Mouse (Mus musculus) forebrain, embryonic 12.5 days (tissue): ENCODE measurements around the gene Nrxn3. TPM values are rescaled to one million over a fixed set of nuclear protein-coding genes. Genes with fewer than 3 reads are reported as not detected.

Source experiments
- ATAC-seq: fragments of 200-750 bp; cut with Nextera tagmentation; 2 replicates; pipeline ENCODE4 v1.8.0; 2017; ENCODE audit warnings: moderate TSS enrichment; ENCODE audit not compliant: low FRiP score
- H3K27ac ChIP-seq: fragments of 300-500 bp; sonication (generic); 2 replicates; pipeline ENCODE4 v1.5.1; 2016; ENCODE audit warnings: mild to moderate bottlenecking
- H3K27me3 ChIP-seq: fragments of 300-500 bp; sonication (generic); 2 replicates; pipeline ENCODE4 v1.6.1; 2016; ENCODE audit warnings: mild to moderate bottlenecking
- H3K36me3 ChIP-seq: fragments of 300-500 bp; sonication (generic); replicated peaks from 2 replicates; pipeline ENCODE4 v1.6.1; 2016; ENCODE audit warnings: mild to moderate bottlenecking
- H3K4me1 ChIP-seq: fragments of 300-500 bp; sonication (generic); 2 replicates; pipeline ENCODE4 v1.6.1; 2016
- H3K4me2 ChIP-seq: fragments of 300-500 bp; sonication (generic); 2 replicates; pipeline ENCODE4 v1.6.1; 2016; ENCODE audit warnings: mild to moderate bottlenecking, moderate library complexity
- H3K4me3 ChIP-seq: fragments of 300-500 bp; sonication (generic); replicated peaks from 2 replicates; pipeline ENCODE4 v1.5.1; 2016; ENCODE audit warnings: mild to moderate bottlenecking
- H3K9ac ChIP-seq: fragments of 300-500 bp; sonication (generic); 2 replicates; pipeline ENCODE4 v1.6.1; 2016; ENCODE audit warnings: mild to moderate bottlenecking
- H3K9me3 ChIP-seq: fragments of 300-500 bp; sonication (generic); 2 replicates; pipeline ENCODE4 v1.6.1; 2016
- WGBS: fragments of 180-500 bp; shearing (Covaris S2); methylation state at CpG from one replicate; pipeline ENCODE4 v1.1.7; 2016; 5-methylcytosine and 5-hydroxymethylcytosine counted together
- polyA plus RNA-seq: library from polyadenylated mRNA; unstranded; fragments of >200 nt; fragmentation: Nextera tagmentation; extraction: Ambion mirVana; gene quantifications from 2 replicates; pipeline ENCODE4 v1.2.1, GENCODE M21; 2016

The Nrxn3 gene
- polyA plus RNA-seq, 1 experiment from 2014 or later = 62.2 TPM

DNA sequence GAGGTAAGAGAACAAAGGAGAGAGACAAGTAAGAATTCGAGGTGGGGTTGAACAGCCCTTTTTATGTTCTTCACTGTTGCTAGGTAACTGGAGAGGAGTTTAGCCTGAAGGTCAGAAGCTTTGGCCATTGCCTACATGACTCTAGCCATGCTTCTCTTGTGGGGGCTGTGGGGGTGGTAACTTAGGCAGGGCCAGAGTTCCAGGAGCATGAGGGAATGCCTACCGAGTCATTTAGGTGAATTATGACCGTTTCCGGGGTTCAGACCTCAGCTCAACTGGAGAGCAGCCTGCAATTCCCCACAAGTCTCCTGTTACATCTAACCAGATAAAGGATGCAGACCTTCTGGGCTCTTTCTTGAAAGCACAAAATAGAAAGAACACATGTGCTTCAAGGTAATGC lies 1537.6 kb downstream of the Nrxn3 start:
- no peak for ATAC-seq
- WGBS = 82% methylated on average over 4 of the region's 4 CpGs
- no peaks in the 10 kb centered on the region for H3K9me3 ChIP-seq
- no peak overlapping the region for H3K9ac ChIP-seq
- no peak overlapping the region for H3K27ac ChIP-seq
- H3K4me3 ChIP-seq = no peak overlapping the region
- no peaks in the 10 kb centered on the region for H3K36me3 ChIP-seq
- no peaks in the 10 kb centered on the region for H3K4me1 ChIP-seq
- H3K27me3 ChIP-seq = no peaks in the 10 kb centered on the region
- no peak overlapping the region for H3K4me2 ChIP-seq

DNA sequence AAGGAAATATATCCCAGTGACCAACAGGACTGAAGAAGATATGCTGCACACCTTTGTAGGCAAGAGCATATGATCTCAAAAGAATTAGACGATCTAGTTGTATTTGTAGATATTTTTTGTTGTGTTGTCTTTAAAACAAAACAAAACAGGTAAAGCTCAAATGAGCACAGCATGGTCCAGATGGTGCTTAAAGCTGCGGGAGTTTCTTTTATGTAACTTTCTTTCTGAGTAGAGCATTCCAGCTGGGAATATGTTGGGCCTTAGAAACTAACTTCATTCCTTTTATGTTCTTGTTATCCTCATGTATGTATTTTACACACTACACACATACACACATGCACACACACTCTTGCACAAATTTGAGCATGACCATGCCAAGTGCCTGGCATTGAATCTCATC lies 1545.4 kb downstream of the Nrxn3 start:
- ATAC-seq = no peak
- no peak overlapping the region for H3K4me3 ChIP-seq
- H3K4me1 ChIP-seq = no peaks in the 10 kb centered on the region
- no peak overlapping the region for H3K4me2 ChIP-seq
- WGBS = 73% methylated on average over 2 of the region's 2 CpGs
- H3K27me3 ChIP-seq = no peaks in the 10 kb centered on the region
- no peak overlapping the region for H3K27ac ChIP-seq
- H3K36me3 ChIP-seq = no peaks in the 10 kb centered on the region
- H3K9ac ChIP-seq = no peak overlapping the region
- no peaks in the 10 kb centered on the region for H3K9me3 ChIP-seq

DNA sequence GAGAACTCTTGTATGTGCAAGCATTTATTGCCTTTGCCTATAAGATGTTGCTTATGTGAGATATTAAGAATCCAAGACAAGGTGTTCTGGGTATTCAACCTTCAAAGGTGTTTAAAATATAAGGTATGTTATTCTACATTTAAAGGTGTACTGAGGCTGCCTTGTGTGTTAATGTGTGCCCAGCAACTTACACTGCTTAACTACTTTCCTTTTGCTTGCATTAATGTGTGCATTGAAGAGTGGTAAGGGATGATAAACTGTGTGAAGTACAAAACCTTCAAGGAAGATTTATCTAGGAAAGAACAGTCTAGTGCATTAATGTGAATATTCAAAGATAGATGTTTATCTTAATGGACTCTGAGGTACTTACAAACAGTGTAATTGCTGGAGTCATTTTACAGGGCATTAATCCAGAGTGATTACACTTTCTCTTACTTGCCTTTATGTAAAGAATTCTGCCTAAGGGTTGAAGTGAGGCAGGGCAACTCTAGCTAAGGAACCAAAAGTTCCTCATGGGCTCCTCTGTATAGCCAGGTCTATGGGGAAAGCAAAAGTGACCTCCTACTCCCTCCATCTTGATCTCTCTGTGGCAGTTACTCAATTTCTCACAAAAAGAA lies 1548.2 kb downstream of the Nrxn3 start:
- no peaks in the 10 kb centered on the region for H3K9me3 ChIP-seq
- H3K9ac ChIP-seq = no peak overlapping the region
- no peak overlapping the region for H3K4me2 ChIP-seq
- no peaks in the 10 kb centered on the region for H3K36me3 ChIP-seq
- H3K27me3 ChIP-seq = no peaks in the 10 kb centered on the region
- no peak overlapping the region for H3K4me3 ChIP-seq
- H3K4me1 ChIP-seq = no peaks in the 10 kb centered on the region
- no peak for ATAC-seq
- H3K27ac ChIP-seq = no peak overlapping the region

DNA sequence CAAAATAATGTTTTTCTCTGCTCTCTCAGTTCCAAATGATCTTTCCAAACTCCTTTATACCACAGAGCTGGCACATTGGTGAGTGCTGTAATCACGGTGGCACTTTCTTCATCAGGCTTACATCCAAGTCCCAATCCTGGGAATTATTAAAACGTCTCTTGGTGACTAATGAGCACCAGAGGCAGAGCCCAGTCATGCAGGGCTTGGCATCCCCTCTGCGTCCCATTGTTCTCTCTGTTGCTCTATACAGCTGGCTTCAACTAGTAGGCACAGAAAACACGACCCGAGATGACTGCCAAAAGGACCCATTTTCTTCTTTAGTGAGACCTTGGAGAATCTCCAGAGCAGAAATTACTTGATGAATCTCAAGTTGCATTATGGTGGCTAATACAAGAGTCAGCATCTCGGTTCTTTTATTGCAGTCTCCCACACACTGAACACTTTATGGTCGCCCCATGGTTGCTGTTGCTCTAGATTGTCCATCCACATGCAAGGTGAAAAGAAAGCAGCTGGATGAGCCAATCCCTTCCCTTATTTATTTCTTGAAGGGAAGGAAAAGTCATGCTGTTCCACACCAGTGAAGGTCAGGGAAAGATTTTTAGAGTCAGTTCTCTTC lies 1552.1 kb downstream of the Nrxn3 start:
- no peak overlapping the region for H3K4me2 ChIP-seq
- 66% methylated on average over 7 of the region's 7 CpGs for WGBS
- H3K4me1 ChIP-seq = no peaks in the 10 kb centered on the region
- H3K36me3 ChIP-seq = no peaks in the 10 kb centered on the region
- H3K4me3 ChIP-seq = no peak overlapping the region
- no peaks in the 10 kb centered on the region for H3K27me3 ChIP-seq
- ATAC-seq = no peak
- H3K27ac ChIP-seq = no peak overlapping the region
- H3K9ac ChIP-seq = no peak overlapping the region
- H3K9me3 ChIP-seq = no peaks in the 10 kb centered on the region

DNA sequence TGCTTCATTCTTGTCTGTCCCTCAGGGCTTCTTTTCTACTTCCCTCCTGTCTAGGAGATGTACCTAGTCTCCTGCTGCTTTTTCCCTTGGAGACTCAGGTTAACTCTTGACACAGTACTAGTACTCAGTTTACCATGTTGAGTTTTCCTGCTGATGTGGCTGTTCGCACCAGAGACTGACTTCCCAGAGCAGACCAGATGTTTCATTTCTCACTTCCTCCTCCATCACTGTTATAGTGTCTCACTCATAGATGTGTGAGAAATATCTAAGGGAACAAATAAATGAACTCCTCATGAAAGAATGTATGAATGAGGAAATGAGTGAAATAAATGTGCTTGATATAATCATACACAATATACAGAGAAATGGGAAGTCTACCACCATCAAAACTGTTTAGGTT lies 1558.6 kb downstream of the Nrxn3 start:
- WGBS = 94% methylated on average over 1 of the region's 1 CpGs

DNA sequence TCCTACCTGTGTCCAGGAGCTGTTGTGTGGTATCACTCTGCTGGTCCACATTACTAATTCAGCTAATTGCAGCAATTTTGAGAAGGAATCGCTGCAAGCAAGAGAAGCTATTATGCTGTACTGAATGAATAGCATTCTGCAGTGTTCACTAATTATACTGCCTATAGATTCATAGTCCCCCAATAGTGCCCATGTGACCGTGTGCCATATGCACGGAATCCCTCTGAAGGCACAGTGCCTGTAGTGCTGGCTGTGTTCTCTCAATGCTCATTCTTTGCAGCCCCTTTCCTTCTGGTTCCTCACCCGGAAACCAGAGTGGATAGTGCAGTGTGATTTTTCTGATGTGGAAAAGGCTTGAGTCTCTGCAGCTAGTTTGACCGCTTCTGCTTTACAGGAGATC lies 1560.3 kb downstream of the Nrxn3 start:
- ATAC-seq = peak; percentile 81; the same call in 1 of the 2 replicates

More for the DNA sequence above, 1558.6 kb downstream of the Nrxn3 start:
- Histone ChIP-seq H3K4me1 (peaks cover 7% of the 10 kb centered on the region; the same call in 1 of the 2 replicates), H3K27ac (no peak overlapping the region), H3K4me3 (no peak overlapping the region), H3K27me3 (no peaks in the 10 kb centered on the region), H3K9me3 (no peaks in the 10 kb centered on the region), H3K36me3 (no peaks in the 10 kb centered on the region), H3K4me2 (no peak overlapping the region), H3K9ac (no peak overlapping the region)
- no peak for ATAC-seq

DNA sequence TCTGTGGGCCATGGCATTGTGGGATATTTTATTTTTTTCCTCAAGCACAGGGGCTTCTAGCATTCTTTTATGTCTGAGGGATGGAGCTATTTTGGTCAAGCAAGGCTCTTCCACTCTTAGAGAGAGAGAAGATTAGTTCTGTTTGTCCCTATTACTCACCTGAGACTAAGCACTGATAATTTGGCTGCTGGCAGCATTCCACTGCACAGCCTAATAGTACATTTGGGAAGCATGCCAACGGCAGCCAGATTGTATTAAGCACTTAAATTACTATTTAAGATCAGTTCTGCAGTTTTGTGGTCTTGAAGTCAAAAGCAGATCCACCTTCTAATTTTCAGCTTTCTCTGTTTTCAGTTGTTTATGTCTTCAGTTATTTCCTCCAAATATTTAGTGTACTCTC lies 1580.0 kb downstream of the Nrxn3 start:
- H3K4me1 ChIP-seq = no peaks in the 10 kb centered on the region
- H3K4me3 ChIP-seq = no peak overlapping the region
- H3K9ac ChIP-seq = no peak overlapping the region
- no peaks in the 10 kb centered on the region for H3K36me3 ChIP-seq
- no peak overlapping the region for H3K27ac ChIP-seq
- no peak for ATAC-seq
- no peaks in the 10 kb centered on the region for H3K9me3 ChIP-seq
- H3K4me2 ChIP-seq = no peak overlapping the region
- H3K27me3 ChIP-seq = no peaks in the 10 kb centered on the region
- 85% methylated on average over 1 of the region's 1 CpGs for WGBS

More for the DNA sequence above, 1560.3 kb downstream of the Nrxn3 start:
- Histone ChIP-seq H3K4me1 (peaks cover 7% of the 10 kb centered on the region; the same call in 1 of the 2 replicates), H3K36me3 (no peaks in the 10 kb centered on the region), H3K9ac (no peak overlapping the region), H3K9me3 (no peaks in the 10 kb centered on the region), H3K27ac (peak overlapping the region; percentile 25; the same call in 1 of the 2 replicates), H3K4me2 (no peak overlapping the region), H3K4me3 (no peak overlapping the region), H3K27me3 (no peaks in the 10 kb centered on the region)
- 35% methylated on average over 5 of the region's 5 CpGs for WGBS

DNA sequence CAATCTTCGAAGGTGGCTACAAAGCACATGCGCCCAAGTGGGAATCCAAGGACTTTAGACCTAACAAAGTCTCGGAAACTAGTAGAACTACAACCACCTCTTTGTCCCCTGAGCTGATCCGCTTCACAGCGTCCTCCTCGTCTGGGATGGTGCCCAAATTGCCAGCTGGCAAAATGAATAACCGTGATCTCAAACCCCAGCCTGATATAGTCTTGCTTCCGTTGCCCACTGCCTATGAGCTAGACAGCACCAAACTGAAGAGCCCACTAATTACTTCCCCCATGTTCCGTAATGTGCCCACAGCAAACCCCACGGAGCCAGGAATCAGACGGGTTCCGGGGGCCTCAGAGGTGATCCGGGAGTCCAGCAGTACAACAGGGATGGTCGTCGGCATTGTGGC lies 1609.1 kb downstream of the Nrxn3 start:
- no peak overlapping the region for H3K4me3 ChIP-seq
- H3K27me3 ChIP-seq = no peaks in the 10 kb centered on the region
- no peak overlapping the region for H3K27ac ChIP-seq
- H3K36me3 ChIP-seq = no peaks in the 10 kb centered on the region
- H3K9ac ChIP-seq = no peak overlapping the region
- 95% methylated on average over 15 of the region's 15 CpGs for WGBS
- no peaks in the 10 kb centered on the region for H3K9me3 ChIP-seq
- H3K4me1 ChIP-seq = no peaks in the 10 kb centered on the region
- no peak overlapping the region for H3K4me2 ChIP-seq
- no peak for ATAC-seq

DNA sequence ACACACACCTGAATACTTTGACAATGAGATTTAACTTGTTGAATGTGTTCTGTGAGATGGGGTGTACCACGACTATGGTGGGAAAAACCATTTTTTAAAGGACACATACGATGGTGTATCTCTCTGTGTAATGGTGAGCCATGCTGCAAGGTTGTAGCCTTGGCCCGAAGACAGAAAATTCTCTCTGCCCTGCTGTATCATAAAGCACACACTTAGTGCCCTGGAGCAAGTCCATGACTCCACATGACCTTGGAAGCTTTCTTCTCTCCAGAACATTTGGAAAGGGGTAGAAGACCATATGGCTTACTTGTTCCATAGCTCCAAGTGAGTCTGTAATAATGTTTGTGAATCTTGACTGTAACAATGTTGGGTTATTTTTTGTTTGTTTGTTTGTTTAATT lies 1609.8 kb downstream of the Nrxn3 start:
- ATAC-seq = no peak
- no peak overlapping the region for H3K9ac ChIP-seq
- H3K4me2 ChIP-seq = no peak overlapping the region
- H3K9me3 ChIP-seq = no peaks in the 10 kb centered on the region
- 86% methylated on average over 3 of the region's 3 CpGs for WGBS
- no peak overlapping the region for H3K27ac ChIP-seq
- no peaks in the 10 kb centered on the region for H3K27me3 ChIP-seq
- no peak overlapping the region for H3K4me3 ChIP-seq
- no peaks in the 10 kb centered on the region for H3K4me1 ChIP-seq
- no peaks in the 10 kb centered on the region for H3K36me3 ChIP-seq

DNA sequence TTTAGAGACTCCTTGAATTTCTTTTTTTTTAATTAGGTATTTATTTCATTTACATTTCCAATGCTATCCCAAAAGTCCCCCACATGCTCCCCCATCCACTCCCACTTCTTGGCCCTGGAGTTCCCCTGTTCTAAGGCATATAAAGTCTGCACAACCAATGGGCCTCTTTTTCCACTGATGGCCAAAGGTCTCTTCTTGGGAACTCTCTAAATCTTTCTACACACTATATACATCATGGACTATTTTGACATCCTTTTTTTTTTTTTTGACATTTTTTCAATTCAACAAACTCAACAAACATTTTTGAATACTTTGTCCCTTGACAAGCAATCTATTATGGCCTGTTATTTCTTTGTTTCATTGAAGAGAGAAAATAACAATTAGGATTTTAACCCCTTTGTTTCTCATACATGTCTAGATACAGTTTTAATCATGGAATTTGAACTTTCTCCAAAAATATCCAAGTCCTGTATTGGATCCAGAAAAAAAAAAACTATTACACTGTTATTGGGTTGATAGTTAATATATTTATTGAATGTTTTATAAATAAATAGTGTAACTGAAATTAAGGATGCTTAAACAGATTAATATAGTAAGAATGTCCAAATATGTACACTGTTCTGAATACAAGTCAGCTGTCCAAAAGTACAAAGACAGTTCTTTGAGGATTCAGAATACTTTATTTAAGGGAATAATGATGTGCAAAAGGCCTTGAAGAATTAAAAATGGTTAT lies 1615.0 kb downstream of the Nrxn3 start:
- Histone ChIP-seq H3K27ac (no peak overlapping the region), H3K9me3 (no peaks in the 10 kb centered on the region), H3K4me1 (no peaks in the 10 kb centered on the region), H3K9ac (no peak overlapping the region), H3K27me3 (no peaks in the 10 kb centered on the region), H3K36me3 (no peaks in the 10 kb centered on the region), H3K4me3 (no peak overlapping the region), H3K4me2 (no peak overlapping the region)
- ATAC-seq = no peak

DNA sequence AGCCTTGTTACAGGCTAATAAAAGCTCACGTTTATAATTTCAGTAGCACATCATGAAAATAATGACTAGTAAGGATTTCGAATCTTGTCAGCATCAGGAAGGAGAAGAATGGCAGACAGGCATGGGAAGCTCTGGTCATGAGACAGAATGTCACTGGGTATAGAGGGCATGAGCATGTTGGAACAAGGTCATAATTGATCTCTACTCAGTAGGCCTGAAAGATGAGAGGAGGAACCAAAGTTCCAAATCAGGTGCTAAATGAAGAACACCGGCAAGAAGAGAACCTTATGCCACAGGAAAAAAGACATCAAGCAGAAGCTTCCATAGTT lies 1615.5 kb downstream of the Nrxn3 start:
- Histone ChIP-seq H3K4me3 (no peak overlapping the region), H3K27me3 (no peaks in the 10 kb centered on the region), H3K9me3 (no peaks in the 10 kb centered on the region), H3K4me1 (no peaks in the 10 kb centered on the region), H3K36me3 (no peaks in the 10 kb centered on the region), H3K9ac (no peak overlapping the region), H3K27ac (no peak overlapping the region), H3K4me2 (no peak overlapping the region)
- ATAC-seq = no peak
- WGBS = 93% methylated on average over 3 of the region's 3 CpGs
